36 mouse cellular contexts compared by ENCODE assay signal in genomic region chr16:97496026-97496425, GRCm38 (mm10). TPM values are rescaled to one million over a fixed set of nuclear protein-coding genes. Genes with fewer than 3 reads are reported as not detected.
DNase-seq lines count a peak whose midpoint lies in the region; ATAC-seq and TF ChIP-seq lines count a peak whose summit lies in the region.
"Had no signal": no experiment of that assay in that cellular context is flagged by ENCODE, and none has a peak within 500 bp of the region (broad histone marks: within the 10 kb centered on the region; RNA-seq: fewer than 3 reads in every experiment).

No protein-coding gene starts in this region.

- no peak overlapping the region for H3K4me3 ChIP-seq in intestine, embryonic 14.5 days (ENCODE audit: low read depth, low read length)
- H3K4me3 ChIP-seq in intestine, postnatal 0 days (ENCODE audit: low read depth, low read length) = no peak overlapping the region
- H3K4me3 ChIP-seq in stomach, embryonic 14.5 days (ENCODE audit: low read depth, low read length) = no peak overlapping the region
- H3K4me3 ChIP-seq in stomach, postnatal 0 days (ENCODE audit: low read depth, low read length) = no peak overlapping the region
- H3K4me3 ChIP-seq in kidney, adult 2 months (ENCODE audit: insufficient read depth, low read depth, low read length) = no peak overlapping the region
- H3K4me3 ChIP-seq: embryonic facial prominence, embryonic 12.5 days; embryonic facial prominence, embryonic 15.5 days; gastrocnemius, adult 2 months; heart, adult 2 months; heart, embryonic 10.5 days; hindbrain, embryonic 12.5 days; hindbrain, embryonic 15.5 days; intestine, embryonic 15.5 days had no signal

- no peaks in the 10 kb centered on the region for H3K9me3 ChIP-seq in intestine, embryonic 14.5 days (ENCODE audit: control insufficient read depth, low read length)
- no peaks in the 10 kb centered on the region for H3K9me3 ChIP-seq in intestine, postnatal 0 days (ENCODE audit: control insufficient read depth)
- H3K9me3 ChIP-seq in stomach, embryonic 14.5 days (ENCODE audit: control insufficient read depth, low read depth, low read length) = no peaks in the 10 kb centered on the region
- H3K9me3 ChIP-seq in stomach, postnatal 0 days (ENCODE audit: control insufficient read depth, low read length) = no peaks in the 10 kb centered on the region
- H3K9me3 ChIP-seq: embryonic facial prominence, embryonic 12.5 days; embryonic facial prominence, embryonic 15.5 days; G1E; heart, embryonic 10.5 days; hindbrain, embryonic 12.5 days; hindbrain, embryonic 15.5 days; intestine, embryonic 15.5 days had no signal

- no peaks in the 10 kb centered on the region for H3K4me1 ChIP-seq in intestine, embryonic 14.5 days (replicated peaks; ENCODE audit: control insufficient read depth, insufficient read depth, low read length)
- H3K4me1 ChIP-seq in intestine, postnatal 0 days (replicated peaks; ENCODE audit: control insufficient read depth, insufficient read depth, low read length) = peaks cover 7% of the 10 kb centered on the region; the same call in 1 of the 2 replicates
- H3K4me1 ChIP-seq in stomach, embryonic 14.5 days (ENCODE audit: control insufficient read depth, insufficient read depth, low read length) = no peaks in the 10 kb centered on the region
- no peaks in the 10 kb centered on the region for H3K4me1 ChIP-seq in stomach, postnatal 0 days (replicated peaks; ENCODE audit: control insufficient read depth, insufficient read depth)
- no peaks in the 10 kb centered on the region for H3K4me1 ChIP-seq in kidney, adult 2 months (ENCODE audit: control insufficient read depth, insufficient read depth, low read length)
- H3K4me1 ChIP-seq: embryonic facial prominence, embryonic 12.5 days; embryonic facial prominence, embryonic 15.5 days; heart, embryonic 10.5 days; hindbrain, embryonic 12.5 days; hindbrain, embryonic 15.5 days; intestine, embryonic 15.5 days had no signal

- TF ChIP-seq POLR2A in kidney, adult 2 months (IDR thresholded peaks at IDR 0.05; ENCODE audit: low read depth, low read length) = no peak

- no peak for DNase-seq in intestine, embryonic 14.5 days (ENCODE audit: low spot score)
- peak; percentile 70 for DNase-seq in R1 (ENCODE audit: low read depth, low spot score)
- DNase-seq in stomach, postnatal 0 days (ENCODE audit: low spot score) = peak; percentile 25
- no peak for DNase-seq in spleen, postnatal 14 days (ENCODE audit: low spot score in 2 of 2)
- DNase-seq in adrenal gland, adult 18-20 months (ENCODE audit: low spot score in 2 of 2) = no peak
- no peak for DNase-seq in kidney, adult 2 months
- DNase-seq: adrenal gland, adult 2 months; adrenal gland, postnatal 14 days; cerebellum, adult 11 months; cerebellum, adult 2 months; cerebellum, adult 9-11 months; cerebellum, postnatal 25 days; forebrain, postnatal 0 days; gastrocnemius, adult 2 months; gastrocnemius, postnatal 25 days; heart, adult 2 months had no signal

- WGBS in intestine, embryonic 14.5 days = 40% methylated on average over 3 of the region's 3 CpGs
- 28% methylated on average over 3 of the region's 3 CpGs for WGBS in intestine, postnatal 0 days
- 33% methylated on average over 3 of the region's 3 CpGs for WGBS in stomach, embryonic 14.5 days
- WGBS in stomach, postnatal 0 days = 17% methylated on average over 3 of the region's 3 CpGs
- WGBS in kidney, adult 2 months = 61% methylated on average over 3 of the region's 3 CpGs

- TF ChIP-seq EP300 in stomach, postnatal 0 days (optimal IDR thresholded peaks at IDR 0.05) = no peak

- no peak for ATAC-seq in intestine, embryonic 14.5 days (replicated peaks; ENCODE audit: low FRiP score, low TSS enrichment, low read depth)
- ATAC-seq in intestine, postnatal 0 days = no peak
- ATAC-seq in stomach, embryonic 14.5 days (ENCODE audit: insufficient number of reproducible peaks, insufficient read depth, low FRiP score, low read depth) = peak; percentile 65
- peak; percentile 65 for ATAC-seq in stomach, postnatal 0 days (ENCODE audit: low FRiP score, low TSS enrichment)
- ATAC-seq: CD4-positive, CD25-positive, alpha-beta regulatory T cell, adult 4 months; forebrain, embryonic 14.5 days; forebrain, postnatal 0 days; intestine, embryonic 15.5 days; Patski had no signal

- TF ChIP-seq CTCF in intestine, postnatal 0 days (IDR thresholded peaks at IDR 0.05; ENCODE audit: low read depth) = no peak
- no peak for TF ChIP-seq CTCF in stomach, postnatal 0 days (IDR thresholded peaks at IDR 0.05; ENCODE audit: low read depth)
- TF ChIP-seq CTCF in kidney, adult 2 months (conservative IDR thresholded peaks at IDR 0.05; ENCODE audit: insufficient read depth, insufficient read length, low read depth, low read length) = no peak

- H3K36me3 ChIP-seq in intestine, embryonic 14.5 days (ENCODE audit: control insufficient read depth, insufficient read depth, low read length) = no peaks in the 10 kb centered on the region
- no peaks in the 10 kb centered on the region for H3K36me3 ChIP-seq in intestine, postnatal 0 days (ENCODE audit: control insufficient read depth, insufficient read depth)
- no peaks in the 10 kb centered on the region for H3K36me3 ChIP-seq in stomach, embryonic 14.5 days (ENCODE audit: control insufficient read depth, insufficient read depth, low read length)
- H3K36me3 ChIP-seq in stomach, postnatal 0 days (ENCODE audit: control insufficient read depth, insufficient read depth, low read length) = no peaks in the 10 kb centered on the region
- H3K36me3 ChIP-seq in kidney, adult 2 months (ENCODE audit: control insufficient read depth, insufficient read depth, low read length) = no peaks in the 10 kb centered on the region
- H3K36me3 ChIP-seq: embryonic facial prominence, embryonic 12.5 days; embryonic facial prominence, embryonic 15.5 days; G1E; heart, embryonic 10.5 days; hindbrain, embryonic 12.5 days; hindbrain, embryonic 15.5 days; intestine, embryonic 15.5 days had no signal

- H3K9ac ChIP-seq in intestine, embryonic 14.5 days (ENCODE audit: low read length) = no peak overlapping the region
- no peak overlapping the region for H3K9ac ChIP-seq in intestine, postnatal 0 days (ENCODE audit: low read depth, low read length)
- H3K9ac ChIP-seq in stomach, embryonic 14.5 days (replicated peaks; ENCODE audit: low read depth, low read length) = no peak overlapping the region
- H3K9ac ChIP-seq in stomach, postnatal 0 days (ENCODE audit: low read length) = no peak overlapping the region
- H3K9ac ChIP-seq: embryonic facial prominence, embryonic 12.5 days; embryonic facial prominence, embryonic 15.5 days; forebrain, postnatal 0 days; hindbrain, embryonic 12.5 days; hindbrain, embryonic 15.5 days; intestine, embryonic 15.5 days had no signal

- H3K27ac ChIP-seq in intestine, embryonic 14.5 days (ENCODE audit: low read depth) = peak overlapping the region; percentile 33
- no peak overlapping the region for H3K27ac ChIP-seq in intestine, postnatal 0 days (ENCODE audit: low read depth, low read length)
- peak overlapping the region; percentile 10; the same call in 1 of the 2 replicates for H3K27ac ChIP-seq in stomach, embryonic 14.5 days (ENCODE audit: low read length)
- H3K27ac ChIP-seq in stomach, postnatal 0 days (replicated peaks) = peak overlapping the region; percentile 76
- H3K27ac ChIP-seq in kidney, adult 2 months (ENCODE audit: insufficient read depth, low read depth, low read length) = no peak overlapping the region
- H3K27ac ChIP-seq: embryonic facial prominence, embryonic 12.5 days; embryonic facial prominence, embryonic 15.5 days; gastrocnemius, adult 2 months; heart, adult 2 months; heart, embryonic 10.5 days; hindbrain, embryonic 12.5 days; hindbrain, embryonic 15.5 days; intestine, embryonic 15.5 days had no signal

- H3K27me3 ChIP-seq in intestine, embryonic 14.5 days (replicated peaks; ENCODE audit: control insufficient read depth, insufficient read depth, low read length) = no peaks in the 10 kb centered on the region
- no peaks in the 10 kb centered on the region for H3K27me3 ChIP-seq in intestine, postnatal 0 days (replicated peaks; ENCODE audit: control insufficient read depth, insufficient read depth, low read length)
- H3K27me3 ChIP-seq in stomach, embryonic 14.5 days (ENCODE audit: control insufficient read depth, insufficient read depth, low read length) = no peaks in the 10 kb centered on the region
- H3K27me3 ChIP-seq in stomach, postnatal 0 days (ENCODE audit: control insufficient read depth, insufficient read depth, low read length) = no peaks in the 10 kb centered on the region
- H3K27me3 ChIP-seq in kidney, adult 2 months (replicated peaks; ENCODE audit: control insufficient read depth, insufficient read depth, low read length) = no peaks in the 10 kb centered on the region
- H3K27me3 ChIP-seq: embryonic facial prominence, embryonic 12.5 days; embryonic facial prominence, embryonic 15.5 days; hindbrain, embryonic 12.5 days; hindbrain, embryonic 15.5 days; intestine, embryonic 15.5 days had no signal

- H3K4me2 ChIP-seq in intestine, embryonic 14.5 days (ENCODE audit: low read length) = no peak overlapping the region
- no peak overlapping the region for H3K4me2 ChIP-seq in intestine, postnatal 0 days (replicated peaks; ENCODE audit: low read depth)
- no peak overlapping the region for H3K4me2 ChIP-seq in stomach, embryonic 14.5 days (replicated peaks; ENCODE audit: low read depth, low read length)
- no peak overlapping the region for H3K4me2 ChIP-seq in stomach, postnatal 0 days (replicated peaks; ENCODE audit: low read depth)
- H3K4me2 ChIP-seq: embryonic facial prominence, embryonic 12.5 days; embryonic facial prominence, embryonic 15.5 days; hindbrain, embryonic 12.5 days; hindbrain, embryonic 15.5 days; intestine, embryonic 15.5 days had no signal

RNA-seq across cellular contexts. Expression of gene Fam3b, which starts 18.6 kb away (rescaled TPM):
- polyA plus RNA-seq in intestine, embryonic 14.5 days (2014; fragmentation: Nextera tagmentation; extraction: Ambion mirVana) = 0.26 TPM in 1 of 2 replicates, not detected in the other
- polyA plus RNA-seq in intestine, postnatal 0 days (2015; fragmentation: Nextera tagmentation; extraction: Ambion mirVana) = 4.4 and 5.8 TPM in 2 replicates
- 0.49 TPM in 1 of 2 replicates, not detected in the other for polyA plus RNA-seq in stomach, embryonic 14.5 days (2014; fragmentation: Nextera tagmentation; extraction: Ambion mirVana)
- 50.6 and 55.3 TPM in 2 replicates for polyA plus RNA-seq in stomach, postnatal 0 days (2015; fragmentation: Nextera tagmentation; extraction: Ambion mirVana)
- total RNA-seq in adrenal gland, adult 18-20 months (2021) = not detected
- polyA plus RNA-seq in kidney, adult 2 months (2012; rRNA removed) = 0.10 TPM in 1 of 2 replicates, not detected in the other
- total RNA-seq: adrenal gland, adult 2 months; adrenal gland, postnatal 14 days; adrenal gland, postnatal 4 days; forebrain, postnatal 0 days; gastrocnemius, adult 2 months; gastrocnemius, postnatal 25 days; heart, adult 2 months; heart, postnatal 25 days; hematopoietic stem cell, adult 5-6 weeks had no signal
- polyA plus RNA-seq: adrenal gland, adult 2 months; C2C12; cerebellum, adult 2 months; embryonic facial prominence, embryonic 12.5 days; forebrain, embryonic 11.5 days; forebrain, embryonic 14.5 days; forebrain, postnatal 0 days; frontal cortex, adult 2 months; G1E; heart, adult 2 months; heart, embryonic 10.5 days; heart, embryonic 14.5 days; heart, postnatal 0 days; hindbrain, embryonic 12.5 days; hindbrain, embryonic 15.5 days; Patski had no signal

RNA-seq across cellular contexts. Expression of gene Mx1, which starts 33.3 kb away (rescaled TPM):
- 0.24 and 0.31 TPM in 2 replicates for polyA plus RNA-seq in intestine, embryonic 14.5 days (2014; fragmentation: Nextera tagmentation; extraction: Ambion mirVana)
- 0.18 and 0.81 TPM in 2 replicates for polyA plus RNA-seq in intestine, postnatal 0 days (2015; fragmentation: Nextera tagmentation; extraction: Ambion mirVana)
- polyA plus RNA-seq in stomach, embryonic 14.5 days (2014; fragmentation: Nextera tagmentation; extraction: Ambion mirVana) = 0.15 and 0.35 TPM in 2 replicates
- polyA plus RNA-seq in stomach, postnatal 0 days (2015; fragmentation: Nextera tagmentation; extraction: Ambion mirVana) = 0.42 and 0.69 TPM in 2 replicates
- 1 to 10 TPM; 1.5 to 2.2 TPM for total RNA-seq in adrenal gland, adult 18-20 months (2021)
- polyA plus RNA-seq in kidney, adult 2 months (2012; rRNA removed) = 0.45 and 1.9 TPM in 2 replicates
- polyA plus RNA-seq: forebrain, embryonic 11.5 days; forebrain, embryonic 14.5 days; G1E; heart, embryonic 10.5 days had no signal

Comparison
In these comparisons a context has a peak if more than half of its experiments do, and no peak if none do; other contexts are left out.
1. H3K27ac ChIP-seq: peak in intestine, embryonic 14.5 days (single experiment), stomach, embryonic 14.5 days (single experiment) and stomach, postnatal 0 days (single experiment); none in intestine, postnatal 0 days (single experiment) and kidney, adult 2 months (single experiment).
2. ATAC-seq: peak in stomach, embryonic 14.5 days (single experiment) and stomach, postnatal 0 days (single experiment); none in intestine, embryonic 14.5 days (single experiment) and intestine, postnatal 0 days (single experiment).
3. DNase-seq: peak in R1 (single experiment) and stomach, postnatal 0 days (single experiment); none in intestine, embryonic 14.5 days (single experiment), spleen, postnatal 14 days (0 of 2), adrenal gland, adult 18-20 months (0 of 2) and kidney, adult 2 months (single experiment).